Mouse (Mus musculus) NIH3T3 (cell line): ENCODE results near the gene Cd48.
"Not testable (repeated sequence)": the region's sequence is repeated elsewhere in the genome, so short reads cannot be mapped to it uniquely, and the experiment has no call there.

ENCODE experiments used
- DNase-seq: peaks from one replicate; pipeline ENCODE4 v3.0.0-alpha.2; 2012; ENCODE audit warnings: low read depth

Gene Cd48

DNA sequence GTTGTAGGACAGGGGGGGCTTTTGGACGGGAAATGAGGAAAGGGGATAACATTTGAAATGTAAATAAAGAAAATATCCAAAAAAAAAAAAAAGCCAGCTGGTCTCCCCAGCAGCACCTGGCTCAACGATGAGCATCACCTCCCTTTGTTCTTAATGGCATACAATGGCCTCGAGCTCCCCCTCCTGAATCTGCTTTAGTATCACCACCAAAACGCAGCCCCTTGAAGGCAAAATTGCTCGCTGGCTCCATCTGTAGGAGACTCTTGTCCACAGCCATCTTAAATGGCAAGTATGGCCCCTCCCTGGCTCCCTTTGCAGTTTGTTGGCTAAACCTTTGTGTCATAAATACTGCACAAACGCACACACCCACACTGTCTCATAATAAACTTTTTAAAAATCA, 17.2 kb downstream of the Cd48 start:
- DNase-seq = peak; percentile 14

DNA sequence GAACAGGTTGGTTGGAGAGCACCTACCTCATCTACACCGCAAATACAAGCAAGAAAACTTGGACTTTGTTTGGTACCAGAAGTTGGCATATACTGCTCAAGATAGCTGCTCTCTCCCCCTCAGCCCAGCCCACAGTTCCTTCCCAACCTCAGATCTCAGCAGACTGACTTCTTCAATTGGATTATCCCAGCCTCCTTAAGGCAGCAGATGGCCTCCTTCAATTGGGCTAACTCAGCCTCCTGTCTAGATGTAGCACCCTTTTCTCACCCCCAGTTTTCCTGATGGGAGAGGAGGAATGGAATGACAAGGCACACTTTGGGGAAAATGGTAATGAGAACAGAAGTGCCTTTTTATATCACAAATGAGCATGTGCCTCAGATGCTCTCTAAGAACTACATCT, 31.9 kb downstream of the Cd48 start:
- DNase-seq = not testable (repeated sequence)

DNA sequence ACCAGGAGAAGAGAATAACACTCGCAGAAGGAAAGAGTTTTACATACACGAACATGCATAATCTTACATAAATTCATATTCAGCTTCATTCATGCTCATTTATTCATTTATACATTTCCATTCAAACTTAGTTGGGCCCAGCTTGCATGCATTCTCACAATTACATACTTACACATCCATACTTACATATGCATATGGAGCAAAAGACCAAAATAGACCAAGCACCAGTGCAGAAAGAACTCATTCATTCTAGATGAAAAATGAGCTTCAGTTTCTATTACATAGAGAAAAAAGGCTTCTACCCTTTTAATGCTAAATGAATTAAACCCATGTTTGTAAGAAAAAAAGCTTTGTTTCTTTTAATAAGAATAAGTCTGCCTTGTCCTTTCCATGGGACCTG, 33.6 kb downstream of the Cd48 start:
- no peak for DNase-seq

DNA sequence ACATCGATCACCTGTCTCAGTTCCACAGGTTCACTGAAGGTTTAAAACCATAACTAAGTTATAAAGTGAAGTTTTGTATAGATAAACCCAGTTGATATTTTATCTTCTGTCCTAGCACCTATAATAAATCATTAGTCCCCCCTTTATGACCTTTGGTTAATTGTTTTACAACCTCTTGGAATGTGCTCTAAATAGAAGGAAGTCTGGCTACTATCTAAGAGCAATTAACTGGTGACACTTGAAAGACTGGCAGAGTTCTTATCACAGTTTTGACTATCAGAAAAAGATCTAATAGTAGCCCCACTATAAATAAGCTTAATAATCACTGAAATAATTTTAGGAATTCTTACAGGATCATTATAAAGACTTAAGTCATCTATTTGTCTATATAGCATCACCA, 34.4 kb downstream of the Cd48 start:
- DNase-seq = no peak

DNA sequence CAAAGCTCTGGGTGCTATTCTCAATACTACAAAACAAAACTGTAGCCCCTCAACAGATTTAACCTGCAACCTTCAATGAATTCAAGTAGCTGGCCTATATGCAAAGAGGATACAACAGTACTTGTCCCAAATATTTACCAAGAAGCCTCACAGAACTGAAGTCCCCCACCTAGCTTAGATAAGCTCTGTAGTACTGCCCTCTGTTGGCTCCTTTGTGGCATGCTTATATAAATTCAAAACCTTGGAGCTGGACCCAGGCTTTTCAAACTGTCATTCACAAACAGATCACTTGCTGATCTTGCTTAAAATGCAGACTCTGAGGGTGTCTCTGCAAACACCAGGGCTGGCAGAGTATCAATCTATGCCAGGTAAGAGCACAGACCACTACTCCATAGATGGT, 49.4 kb downstream of the Cd48 start:
- no peak for DNase-seq

DNA sequence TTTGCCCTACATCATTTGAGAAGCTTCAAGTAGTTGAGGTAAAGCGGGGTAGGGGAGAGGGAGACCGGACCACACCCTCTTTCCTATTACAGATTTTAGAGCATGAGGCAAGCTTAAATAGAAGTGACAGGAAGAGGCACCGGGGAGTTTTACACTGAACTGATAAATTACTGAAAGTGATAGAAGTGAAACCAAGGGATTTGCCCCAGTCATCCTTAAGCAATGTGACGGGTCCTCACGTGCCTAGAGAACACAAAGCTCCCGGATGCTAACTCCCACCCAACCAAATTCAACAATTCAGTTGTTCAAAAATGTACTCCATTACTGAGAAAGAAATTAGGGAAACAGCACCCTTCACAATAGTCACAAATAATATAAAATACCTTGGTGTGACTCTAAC, 53.1 kb downstream of the Cd48 start:
- DNase-seq = no peak

DNA sequence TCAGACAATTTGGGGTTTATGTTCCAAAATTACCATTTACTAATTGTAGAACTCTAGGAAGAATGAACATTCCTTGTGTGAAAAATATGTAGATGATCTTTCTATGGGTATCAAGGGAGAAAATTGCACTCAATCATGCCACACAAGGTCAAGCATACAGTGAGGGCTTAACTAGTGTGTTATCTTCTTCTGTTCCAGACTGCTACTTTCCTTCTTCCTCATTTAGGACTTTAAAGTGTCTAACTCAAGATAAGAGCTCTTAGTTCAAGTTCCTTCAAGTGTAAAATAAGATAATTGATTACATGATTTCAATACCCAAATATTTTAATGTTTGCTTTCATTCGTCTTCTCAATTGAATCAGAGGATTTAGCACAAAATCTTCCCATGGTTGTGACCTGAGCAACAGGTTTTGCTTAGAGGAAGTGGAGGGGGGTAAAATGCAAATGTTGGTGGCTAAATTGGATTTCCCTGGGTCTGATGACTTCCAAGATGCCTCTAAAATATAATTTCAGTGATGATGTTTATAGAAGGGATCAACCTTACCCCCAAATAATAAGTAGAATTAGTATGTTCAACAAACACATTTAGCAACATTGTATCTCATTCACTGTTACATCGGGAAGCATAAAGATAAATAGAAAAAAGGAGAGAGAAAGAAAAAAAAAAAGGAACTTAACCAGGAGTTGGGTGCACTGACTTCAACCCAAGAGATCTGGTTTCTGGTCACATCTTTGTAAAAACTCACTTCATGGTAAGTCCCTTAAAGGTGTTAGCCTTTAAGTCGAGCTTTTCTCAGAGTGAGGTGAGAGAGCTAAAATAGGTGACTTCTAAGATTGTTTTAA, 66.5 kb downstream of the Cd48 start:
- DNase-seq = no peak
